Mouse (Mus musculus): ENCODE measurements at regions not wholly inside any gene's neighbourhood (a gene's known extent, or its start where the extent isn't known, plus 50 kb on each side); places are given as distances from the start of the nearest gene placed in this dataset.

DNA sequence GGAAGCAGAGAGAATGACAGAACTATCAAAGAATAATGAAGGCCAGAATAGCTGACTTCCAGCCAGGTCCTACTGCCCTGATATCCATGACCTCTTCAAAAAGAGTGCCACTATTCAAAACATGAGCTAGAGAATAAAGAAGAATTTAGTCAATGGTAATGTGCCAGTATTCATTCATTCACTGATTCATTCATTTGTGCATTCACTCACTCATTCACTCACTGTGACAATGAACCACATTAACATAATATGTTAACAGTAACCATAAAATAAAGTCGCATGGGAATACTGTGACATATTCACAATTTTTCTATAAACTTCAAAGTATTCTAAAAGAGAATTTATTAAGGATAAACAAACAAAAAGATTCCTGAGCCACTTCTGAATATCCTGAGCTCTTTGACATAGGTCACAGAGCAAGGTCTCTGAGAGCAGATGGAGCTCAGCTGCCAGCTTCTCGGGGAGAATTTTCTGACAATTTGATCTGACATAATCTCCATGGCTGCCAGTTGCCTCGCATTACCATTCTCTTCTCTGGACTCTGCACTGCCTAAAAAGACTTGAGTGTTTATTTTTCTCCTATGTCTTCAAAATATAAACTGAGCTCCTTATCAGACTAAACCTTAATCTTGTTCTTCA is 2895.5 kb upstream of the 5930422O12Rik start:
- TF ChIP-seq CTCF (IDR thresholded peaks at IDR 0.05; ENCODE audit: borderline replicate concordance, insufficient read depth, low read depth, low read length) (no peak), POLR2A (IDR thresholded peaks at IDR 0.05; ENCODE audit: borderline replicate concordance, insufficient read depth, low read length) (no peak)
